ENCODE assay signal across 18 mouse cellular contexts in genomic region chr15:83679729-83680128, GRCm38 (mm10). TPM values are rescaled to one million over a fixed set of nuclear protein-coding genes. Genes with fewer than 3 reads are reported as not detected.
DNase-seq lines count a peak whose midpoint lies in the region; ATAC-seq and TF ChIP-seq lines count a peak whose summit lies in the region.
"Had no signal": no experiment of that assay in that cellular context is flagged by ENCODE, and none has a peak within 500 bp of the region (broad histone marks: within the 10 kb centered on the region; RNA-seq: fewer than 3 reads in every experiment).

No protein-coding gene starts in this region.

- H3K9me3 ChIP-seq in embryonic facial prominence, embryonic 10.5 days: no peaks in the 10 kb centered on the region
- no peaks in the 10 kb centered on the region for H3K9me3 ChIP-seq in stomach, postnatal 0 days (ENCODE audit: control insufficient read depth, low read length)
- H3K9me3 ChIP-seq: embryonic facial prominence, embryonic 13.5 days; heart, embryonic 15.5 days; liver, embryonic 12.5 days had no signal

- TF ChIP-seq EP300 in stomach, postnatal 0 days (optimal IDR thresholded peaks at IDR 0.05): no peak

- TF ChIP-seq CTCF in stomach, postnatal 0 days (IDR thresholded peaks at IDR 0.05; ENCODE audit: low read depth): no peak

- H3K36me3 ChIP-seq in embryonic facial prominence, embryonic 10.5 days (replicated peaks): peaks cover 24% of the 10 kb centered on the region
- no peaks in the 10 kb centered on the region for H3K36me3 ChIP-seq in stomach, postnatal 0 days (ENCODE audit: control insufficient read depth, insufficient read depth, low read length)
- H3K36me3 ChIP-seq: embryonic facial prominence, embryonic 13.5 days; heart, embryonic 15.5 days; liver, embryonic 12.5 days had no signal

- peaks cover 58% of the 10 kb centered on the region for H3K27me3 ChIP-seq in embryonic facial prominence, embryonic 10.5 days (replicated peaks; ENCODE audit: low read depth, poor library complexity, severe bottlenecking)
- no peaks in the 10 kb centered on the region for H3K27me3 ChIP-seq in stomach, postnatal 0 days (ENCODE audit: control insufficient read depth, insufficient read depth, low read length)

- no peak overlapping the region for H3K4me2 ChIP-seq in stomach, postnatal 0 days (replicated peaks; ENCODE audit: low read depth)
- H3K4me2 ChIP-seq: heart, embryonic 15.5 days; liver, embryonic 12.5 days had no signal

- H3K4me3 ChIP-seq in embryonic facial prominence, embryonic 10.5 days: no peak overlapping the region
- H3K4me3 ChIP-seq in stomach, postnatal 0 days (ENCODE audit: low read depth, low read length): no peak overlapping the region
- H3K4me3 ChIP-seq: embryonic facial prominence, embryonic 13.5 days; heart, embryonic 15.5 days; liver, embryonic 12.5 days had no signal

- no peak overlapping the region for H3K9ac ChIP-seq in stomach, postnatal 0 days (ENCODE audit: low read length)
- H3K9ac ChIP-seq: heart, embryonic 15.5 days; liver, embryonic 12.5 days had no signal

- peak overlapping the region; percentile 77 for H3K27ac ChIP-seq in embryonic facial prominence, embryonic 10.5 days (replicated peaks)
- peak overlapping the region; percentile 35 for H3K27ac ChIP-seq in stomach, postnatal 0 days (replicated peaks)
- H3K27ac ChIP-seq: heart, embryonic 15.5 days; liver, embryonic 12.5 days had no signal

- WGBS in embryonic facial prominence, embryonic 10.5 days: 74% methylated on average over 5 of the region's 5 CpGs
- 38% methylated on average over 5 of the region's 5 CpGs for WGBS in stomach, postnatal 0 days

- ATAC-seq in stomach, postnatal 0 days (ENCODE audit: low FRiP score, low TSS enrichment): peak; percentile 16; the same call in 1 of the 2 replicates
- ATAC-seq: activated CD4-positive, CD25-positive, alpha-beta regulatory T cell, adult 4 months; liver, embryonic 12.5 days; midbrain, embryonic 16.5 days had no signal

- peaks cover 86% of the 10 kb centered on the region for H3K4me1 ChIP-seq in embryonic facial prominence, embryonic 10.5 days
- H3K4me1 ChIP-seq in stomach, postnatal 0 days (replicated peaks; ENCODE audit: control insufficient read depth, insufficient read depth): peaks cover 5% of the 10 kb centered on the region
- H3K4me1 ChIP-seq: liver, embryonic 12.5 days had no signal

- peak; percentile 26 for DNase-seq in ovary, postnatal 36 days (ENCODE audit: low spot score)
- no peak for DNase-seq in ovary, postnatal 10 days (ENCODE audit: low spot score)
- DNase-seq in embryonic facial prominence, embryonic 10.5 days (ENCODE audit: low spot score): no peak
- DNase-seq in lung, postnatal 10 days: peak; percentile 79
- no peak for DNase-seq in stomach, postnatal 0 days (ENCODE audit: low spot score)
- no peak for DNase-seq in left cerebral cortex, postnatal 10 days (ENCODE audit: extremely low spot score in 1 of 2, low spot score in 2 of 2)
- DNase-seq in cerebellum, adult 11-12 months: no peak
- DNase-seq in thymus, postnatal 25 days: no peak
- DNase-seq: cerebellum, adult 11 months; right cerebral cortex, postnatal 25 days had no signal

- intact Hi-C loops in left cerebral cortex, postnatal 10 days (cut with DNase I): no loop called here

RNA-seq across cellular contexts. Expression of gene Scube1, which starts 45.1 kb away (rescaled TPM):
- 51.4 and 52.4 TPM in 2 replicates for polyA plus RNA-seq in embryonic facial prominence, embryonic 10.5 days (2016; fragmentation: Nextera tagmentation; extraction: Ambion mirVana)
- 5.0 and 5.5 TPM in 2 replicates for polyA plus RNA-seq in stomach, postnatal 0 days (2015; fragmentation: Nextera tagmentation; extraction: Ambion mirVana)
- total RNA-seq in left cerebral cortex, postnatal 10 days (2021): 10 to 100 TPM; 38.2 to 39.3 TPM
- total RNA-seq: hematopoietic stem cell, adult 5-6 weeks; megakaryocyte, adult 5-6 weeks had no signal
- polyA plus RNA-seq: activated CD4-positive, CD25-positive, alpha-beta regulatory T cell, adult 4 months; C2C12 had no signal

Comparison
In these comparisons a context has a peak if more than half of its experiments do, and no peak if none do; other contexts are left out.
1. DNase-seq: peak in ovary, postnatal 36 days (single experiment) and lung, postnatal 10 days (single experiment); none in ovary, postnatal 10 days (single experiment), embryonic facial prominence, embryonic 10.5 days (single experiment), stomach, postnatal 0 days (single experiment), left cerebral cortex, postnatal 10 days (0 of 2), cerebellum, adult 11-12 months (single experiment) and thymus, postnatal 25 days (single experiment).